Mouse (Mus musculus) embryonic facial prominence, embryonic 11.5 days (tissue): ENCODE data around the gene Cd5. TPM values are rescaled to one million over a fixed set of nuclear protein-coding genes. Genes with fewer than 3 reads are reported as not detected.

Source experiments
- ATAC-seq: fragments of 200-750 bp; cut with Nextera tagmentation; replicated peaks from 2 replicates; pipeline ENCODE4 v1.8.0; 2017; ENCODE audit warnings: low read depth; ENCODE audit not compliant: insufficient number of reproducible peaks, low FRiP score, low TSS enrichment
- DNase-seq: peaks from one replicate; pipeline ENCODE4 v3.0.0-alpha.2; 2015; ENCODE audit warnings: low spot score
- H3K27ac ChIP-seq: fragments of 300-500 bp; sonication (generic); replicated peaks from 2 replicates; pipeline ENCODE4 v1.5.1; 2014; ENCODE audit warnings: mild to moderate bottlenecking, low read depth, low read length, control low read depth
- H3K27me3 ChIP-seq: fragments of 300-500 bp; sonication (generic); 2 replicates; pipeline ENCODE4 v1.6.1; 2014; ENCODE audit warnings: mild to moderate bottlenecking, low read length, moderate library complexity, mixed read lengths; ENCODE audit not compliant: control insufficient read depth, insufficient read depth
- H3K36me3 ChIP-seq: fragments of 300-500 bp; sonication (generic); replicated peaks from 2 replicates; pipeline ENCODE4 v1.6.1; 2014; ENCODE audit warnings: low read depth, mild to moderate bottlenecking, low read length, moderate library complexity, mixed read lengths; ENCODE audit not compliant: control insufficient read depth, insufficient read depth
- H3K4me1 ChIP-seq: fragments of 300-500 bp; sonication (generic); 2 replicates; pipeline ENCODE4 v1.6.1; 2014; ENCODE audit warnings: low read length, mixed read lengths; ENCODE audit not compliant: control insufficient read depth, insufficient read depth
- H3K4me2 ChIP-seq: fragments of 300-500 bp; sonication (generic); 2 replicates; pipeline ENCODE4 v1.6.1; 2014; ENCODE audit warnings: low read depth, mild to moderate bottlenecking, control low read depth, low read length, moderate library complexity
- H3K4me3 ChIP-seq: fragments of 300-500 bp; sonication (generic); 2 replicates; pipeline ENCODE4 v1.5.1; 2014; ENCODE audit warnings: low read depth, low read length, control low read depth
- H3K9ac ChIP-seq: fragments of 300-500 bp; sonication (generic); replicated peaks from 2 replicates; pipeline ENCODE4 v1.6.1; 2014; ENCODE audit warnings: mild to moderate bottlenecking, control low read depth, low read length
- H3K9me3 ChIP-seq: fragments of 300-500 bp; sonication (generic); replicated peaks from 2 replicates; pipeline ENCODE4 v1.6.1; 2016; ENCODE audit warnings: mild to moderate bottlenecking, low read length, inconsistent platforms, mixed read lengths; ENCODE audit not compliant: control insufficient read depth
- WGBS: fragments of 180-500 bp; shearing (Covaris S2); extraction: QIAGEN DNeasy Blood & Tissue Kit; methylation state at CpG from one replicate; pipeline ENCODE4 v1.1.7; 2014; 5-methylcytosine and 5-hydroxymethylcytosine counted together
- polyA plus RNA-seq: library from polyadenylated mRNA; unstranded; fragments of >200 nt; fragmentation: Nextera tagmentation; extraction: Ambion mirVana; gene quantifications from 2 replicates; pipeline ENCODE4 v1.2.1, GENCODE M21; 2014

Gene Cd5
- polyA plus RNA-seq, 1 experiment from 2014 or later = 0.15 TPM

DNA sequence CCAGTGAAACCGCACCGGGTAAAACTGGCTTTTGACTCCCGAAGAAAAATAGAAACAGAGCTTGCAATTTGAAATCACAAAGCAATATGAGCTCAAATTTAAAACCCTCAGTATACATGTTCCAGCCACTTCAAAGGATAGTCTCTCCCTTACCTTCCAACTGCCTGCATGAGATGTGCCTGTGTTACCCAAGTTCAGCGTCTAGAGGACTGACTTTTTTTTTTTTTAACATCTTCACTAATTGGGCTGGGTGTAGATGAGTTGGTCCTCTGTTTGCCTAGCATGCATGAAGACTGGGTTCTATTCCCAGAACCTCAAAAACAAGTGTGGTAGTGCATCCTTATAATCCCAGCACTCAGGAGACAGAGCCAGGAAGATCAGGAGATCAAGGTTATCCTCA is 38.1 kb upstream of the Cd5 start:
- ATAC-seq (no peak), DNase-seq (no peak)
- Histone ChIP-seq H3K27me3 (no peaks in the 10 kb centered on the region), H3K4me3 (no peak overlapping the region), H3K4me2 (no peak overlapping the region), H3K9me3 (no peaks in the 10 kb centered on the region), H3K9ac (no peak overlapping the region), H3K36me3 (no peaks in the 10 kb centered on the region), H3K4me1 (no peaks in the 10 kb centered on the region), H3K27ac (no peak overlapping the region)
- 78% methylated on average over 4 of the region's 4 CpGs for WGBS

- Histone ChIP-seq H3K9ac (no peak overlapping the region), H3K4me3 (no peak overlapping the region), H3K9me3 (no peaks in the 10 kb centered on the region), H3K36me3 (no peaks in the 10 kb centered on the region), H3K27ac (no peak overlapping the region), H3K27me3 (no peaks in the 10 kb centered on the region), H3K4me1 (no peaks in the 10 kb centered on the region), H3K4me2 (no peak overlapping the region)
- ATAC-seq (no peak), DNase-seq (no peak)
- 94% methylated on average over 6 of the region's 6 CpGs for WGBS
These were observed 35.3 kb upstream of the Cd5 start for GRCm38 (mm10) chr19:10774141-10774540.

GRCm38 (mm10) chr19:10773384-10773783 is 34.6 kb upstream of the Cd5 start:
- no peaks in the 10 kb centered on the region for H3K27me3 ChIP-seq
- H3K4me1 ChIP-seq = no peaks in the 10 kb centered on the region
- DNase-seq (no peak), ATAC-seq (no peak)
- H3K27ac ChIP-seq = no peak overlapping the region
- 73% methylated on average over 7 of the region's 7 CpGs for WGBS
- H3K9ac ChIP-seq = no peak overlapping the region
- no peaks in the 10 kb centered on the region for H3K9me3 ChIP-seq
- no peaks in the 10 kb centered on the region for H3K36me3 ChIP-seq
- no peak overlapping the region for H3K4me2 ChIP-seq
- no peak overlapping the region for H3K4me3 ChIP-seq

DNA sequence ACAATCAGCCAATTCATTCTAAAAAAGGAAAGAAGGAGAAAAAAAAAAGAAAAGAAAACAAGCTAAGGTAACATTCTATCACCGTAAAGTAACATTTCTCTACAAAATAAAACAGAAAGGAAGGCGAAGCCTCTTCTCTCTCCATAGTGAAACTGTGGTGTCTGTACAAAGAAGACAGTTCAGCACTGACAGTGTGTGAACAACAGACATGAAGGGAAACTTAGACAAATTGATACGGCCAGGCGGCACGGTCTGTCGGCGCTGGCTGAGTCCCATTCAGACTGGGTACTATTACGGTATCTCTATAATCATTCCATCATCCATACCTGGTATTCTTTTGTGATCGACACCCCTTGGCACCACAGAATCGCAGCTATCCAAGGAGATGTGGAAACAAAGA is 34.1 kb upstream of the Cd5 start:
- DNase-seq (no peak), ATAC-seq (no peak)
- no peaks in the 10 kb centered on the region for H3K9me3 ChIP-seq
- no peaks in the 10 kb centered on the region for H3K4me1 ChIP-seq
- H3K27ac ChIP-seq = no peak overlapping the region
- no peak overlapping the region for H3K4me3 ChIP-seq
- H3K36me3 ChIP-seq = no peaks in the 10 kb centered on the region
- H3K27me3 ChIP-seq = no peaks in the 10 kb centered on the region
- H3K9ac ChIP-seq = no peak overlapping the region
- no peak overlapping the region for H3K4me2 ChIP-seq
- WGBS = 92% methylated on average over 10 of the region's 10 CpGs

- H3K9me3 ChIP-seq = no peaks in the 10 kb centered on the region
- no peaks in the 10 kb centered on the region for H3K27me3 ChIP-seq
- no peak overlapping the region for H3K4me3 ChIP-seq
- DNase-seq = no peak
- no peak overlapping the region for H3K4me2 ChIP-seq
- H3K27ac ChIP-seq = no peak overlapping the region
- WGBS = 74% methylated on average over 7 of the region's 7 CpGs
- no peaks in the 10 kb centered on the region for H3K36me3 ChIP-seq
- H3K4me1 ChIP-seq = no peaks in the 10 kb centered on the region
- H3K9ac ChIP-seq = no peak overlapping the region
- no peak for ATAC-seq
These were observed 33.2 kb upstream of the Cd5 start for GRCm38 (mm10) chr19:10771995-10772394.

- Histone ChIP-seq H3K4me3 (no peak overlapping the region), H3K27me3 (no peaks in the 10 kb centered on the region), H3K4me2 (no peak overlapping the region), H3K4me1 (no peaks in the 10 kb centered on the region), H3K9ac (no peak overlapping the region), H3K9me3 (no peaks in the 10 kb centered on the region), H3K36me3 (no peaks in the 10 kb centered on the region), H3K27ac (no peak overlapping the region)
- 75% methylated on average over 12 of the region's 12 CpGs for WGBS
- no peak for ATAC-seq
- DNase-seq = no peak
These were observed 30.8 kb upstream of the Cd5 start for GRCm38 (mm10) chr19:10769429-10770195.

- no peak overlapping the region for H3K9ac ChIP-seq
- WGBS = 69% methylated on average over 6 of the region's 6 CpGs
- H3K36me3 ChIP-seq = no peaks in the 10 kb centered on the region
- ATAC-seq = no peak
- no peaks in the 10 kb centered on the region for H3K27me3 ChIP-seq
- H3K4me1 ChIP-seq = no peaks in the 10 kb centered on the region
- no peak overlapping the region for H3K4me3 ChIP-seq
- DNase-seq = no peak
- no peak overlapping the region for H3K27ac ChIP-seq
- H3K9me3 ChIP-seq = no peaks in the 10 kb centered on the region
- H3K4me2 ChIP-seq = no peak overlapping the region
These were observed 30.1 kb upstream of the Cd5 start for GRCm38 (mm10) chr19:10768694-10769428.

GRCm38 (mm10) chr19:10767631-10768030 is 28.8 kb upstream of the Cd5 start:
- no peaks in the 10 kb centered on the region for H3K4me1 ChIP-seq
- no peaks in the 10 kb centered on the region for H3K9me3 ChIP-seq
- no peak overlapping the region for H3K4me3 ChIP-seq
- no peak overlapping the region for H3K9ac ChIP-seq
- no peaks in the 10 kb centered on the region for H3K27me3 ChIP-seq
- no peak overlapping the region for H3K4me2 ChIP-seq
- no peak for DNase-seq
- H3K36me3 ChIP-seq = no peaks in the 10 kb centered on the region
- H3K27ac ChIP-seq = no peak overlapping the region
- ATAC-seq = no peak
- WGBS = 85% methylated on average over 10 of the region's 10 CpGs
